Mouse (Mus musculus): ENCODE data around the gene Pitpna. TPM values are rescaled to one million over a fixed set of nuclear protein-coding genes. Genes with fewer than 3 reads are reported as not detected.

The Pitpna gene
- polyA plus RNA-seq, 1 experiment from 2014 or later = 124 TPM

DNA sequence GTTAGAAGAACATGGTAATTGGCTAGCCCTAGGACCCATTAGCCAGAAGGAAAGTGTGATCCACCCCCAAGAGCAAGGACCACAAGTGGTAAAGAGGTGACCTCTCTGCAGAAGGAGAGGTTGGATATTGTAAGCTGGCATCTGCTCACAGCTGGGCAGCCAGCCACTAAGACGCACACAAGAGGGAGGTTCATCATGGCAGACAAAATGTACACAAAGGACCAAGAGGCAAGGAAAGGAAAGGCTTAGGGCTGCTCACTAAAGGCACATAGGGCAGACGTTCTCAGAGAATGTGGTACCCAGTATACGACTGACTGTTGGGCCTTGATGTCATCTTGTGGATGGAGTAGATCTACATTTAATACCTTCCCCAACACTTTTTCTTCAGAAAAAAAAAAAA, 87.0 kb downstream of the Pitpna start:
- Histone ChIP-seq H3K4me2 (no peak overlapping the region), H3K9me3 (no peaks in the 10 kb centered on the region), H3K27me3 (no peaks in the 10 kb centered on the region), H3K36me3 (peaks cover 4% of the 10 kb centered on the region; the same call in 1 of the 2 replicates), H3K27ac (replicated peaks) (no peak overlapping the region), H3K9ac (no peak overlapping the region), H3K4me3 (no peak overlapping the region), H3K4me1 (replicated peaks) (0 out of 2 replicates have a peak, but pooled peaks cover 3% of the 10 kb centered on the region)
- WGBS = 82% methylated on average over 3 of the region's 3 CpGs
- no peak for ATAC-seq (ENCODE audit: low FRiP score, low read depth)

DNA sequence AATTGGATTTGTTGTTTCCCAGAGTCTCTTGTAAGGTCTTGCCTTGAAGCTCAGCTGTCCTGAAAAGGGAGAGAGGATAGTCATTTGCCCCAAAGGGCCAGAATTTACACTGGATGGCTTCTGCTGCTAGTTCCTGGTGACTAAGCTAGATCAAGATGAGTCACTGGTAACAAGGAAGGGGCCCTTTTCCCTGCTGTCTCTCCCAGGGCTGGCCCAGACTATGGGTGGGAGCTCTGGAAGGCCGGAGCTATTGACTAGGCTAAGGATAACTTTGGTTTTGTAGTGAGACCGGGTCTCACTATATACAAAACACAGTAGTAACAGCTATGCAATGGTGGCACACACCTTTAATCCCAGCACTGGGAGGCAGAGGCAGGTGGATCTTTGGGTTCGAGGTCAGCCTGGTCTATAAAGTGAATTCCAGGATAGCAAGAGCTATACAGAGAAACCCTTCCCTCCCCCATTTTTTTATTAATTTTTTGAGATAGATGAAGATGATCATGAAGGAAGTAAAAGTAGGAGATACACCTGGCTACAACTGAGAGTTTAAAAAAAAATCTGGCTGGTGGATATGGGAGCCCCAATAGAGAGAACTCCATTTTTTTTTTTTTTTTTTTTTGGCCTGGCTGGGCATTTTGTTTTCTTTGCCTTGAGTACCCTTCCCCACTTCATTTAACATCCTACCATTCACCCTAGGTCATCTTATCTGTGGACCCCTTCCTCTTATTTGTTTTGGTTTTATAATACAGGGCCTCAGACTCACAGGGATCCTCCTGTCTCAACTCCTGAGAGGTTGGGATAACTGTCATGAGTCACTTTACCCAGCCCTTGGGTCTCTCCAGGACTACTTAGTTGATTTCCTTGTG, 90.2 kb downstream of the Pitpna start:
- Histone ChIP-seq H3K4me2 (peak overlapping the region; percentile 75), H3K27me3 (no peaks in the 10 kb centered on the region), H3K9me3 (no peaks in the 10 kb centered on the region), H3K4me3 (peak overlapping the region; percentile 97), H3K4me1 (replicated peaks) (peaks cover 27% of the 10 kb centered on the region), H3K36me3 (no peaks in the 10 kb centered on the region), H3K27ac (replicated peaks) (peak overlapping the region; percentile 94), H3K9ac (peak overlapping the region; percentile 27; the same call in 1 of the 2 replicates)
- WGBS = 94% methylated on average over 3 of the region's 3 CpGs
- no peak for ATAC-seq (ENCODE audit: low FRiP score, low read depth)

Small RNAs within 50 kb of the gene (microRNA-seq; reads per million reads assigned to microRNA genes)
- not detected for gene Mir3971

Other genes starting within 250 kb of the Pitpna start
- gene Rpa1, start 239.8 kb upstream of the Pitpna start, polyA plus RNA-seq (2015; fragmentation: Nextera tagmentation; extraction: Ambion mirVana) = 54.4 and 61.4 TPM in 2 replicates
- 15.6 and 16.8 TPM in 2 replicates for gene Smyd4, start 239.7 kb upstream of the Pitpna start, polyA plus RNA-seq (2015; fragmentation: Nextera tagmentation; extraction: Ambion mirVana)
- 42.6 and 44.6 TPM in 2 replicates for gene Serpinf1, start 165.4 kb upstream of the Pitpna start, polyA plus RNA-seq (2015; fragmentation: Nextera tagmentation; extraction: Ambion mirVana)
- gene Serpinf2, start 148.5 kb upstream of the Pitpna start, polyA plus RNA-seq (2015; fragmentation: Nextera tagmentation; extraction: Ambion mirVana) = 0.26 TPM in 1 of 2 replicates, not detected in the other
- gene Wdr81, start 133.4 kb upstream of the Pitpna start, polyA plus RNA-seq (2015; fragmentation: Nextera tagmentation; extraction: Ambion mirVana) = 7.6 and 7.9 TPM in 2 replicates
- 2.8 and 3.1 TPM in 2 replicates for gene Tlcd2, start 126.4 kb upstream of the Pitpna start, polyA plus RNA-seq (2015; fragmentation: Nextera tagmentation; extraction: Ambion mirVana)
- 51.2 and 54.6 TPM in 2 replicates for gene Prpf8, start 101.3 kb upstream of the Pitpna start, polyA plus RNA-seq (2015; fragmentation: Nextera tagmentation; extraction: Ambion mirVana)
- gene Rilp, start 78.0 kb upstream of the Pitpna start, polyA plus RNA-seq (2015; fragmentation: Nextera tagmentation; extraction: Ambion mirVana) = 2.7 and 3.1 TPM in 2 replicates
- 4.0 and 4.5 TPM in 2 replicates for gene Scarf1, start 74.6 kb upstream of the Pitpna start, polyA plus RNA-seq (2015; fragmentation: Nextera tagmentation; extraction: Ambion mirVana)
- gene Slc43a2, start 56.4 kb upstream of the Pitpna start, polyA plus RNA-seq (2015; fragmentation: Nextera tagmentation; extraction: Ambion mirVana) = 15.2 and 17.6 TPM in 2 replicates
- gene Inpp5k, start 42.9 kb downstream of the Pitpna start, polyA plus RNA-seq (2015; fragmentation: Nextera tagmentation; extraction: Ambion mirVana) = 38.8 and 39.1 TPM in 2 replicates
- gene Myo1c, start 62.4 kb downstream of the Pitpna start, polyA plus RNA-seq (2015; fragmentation: Nextera tagmentation; extraction: Ambion mirVana) = 11.6 and 12.6 TPM in 2 replicates
- gene Crk, start 91.2 kb downstream of the Pitpna start, polyA plus RNA-seq (2015; fragmentation: Nextera tagmentation; extraction: Ambion mirVana) = 109 TPM in 2 replicates
- 1,343 and 1,395 TPM in 2 replicates for gene Ywhae, start 144.8 kb downstream of the Pitpna start, polyA plus RNA-seq (2015; fragmentation: Nextera tagmentation; extraction: Ambion mirVana)
- gene Doc2b, start 208.0 kb downstream of the Pitpna start, polyA plus RNA-seq (2015; fragmentation: Nextera tagmentation; extraction: Ambion mirVana) = 3.2 and 3.4 TPM in 2 replicates

Measured in hindbrain, embryonic 15.5 days (tissue).